Mouse (Mus musculus): ENCODE measurements around the gene Ube2j1. TPM values are rescaled to one million over a fixed set of nuclear protein-coding genes. Genes with fewer than 3 reads are reported as not detected.

Gene Ube2j1
- total and polyA plus RNA-seq, 2 experiments from 2014 or later: 30.9 to 31.2 TPM

GRCm38 (mm10) chr4:33039826-33040225, 8.6 kb downstream of the Ube2j1 start:
- Histone ChIP-seq H3K36me3 (replicated peaks; ENCODE audit: control insufficient read depth, insufficient read depth, low read length) (peaks cover 68% of the 10 kb centered on the region), H3K9ac (replicated peaks; ENCODE audit: low read depth, low read length) (no peak overlapping the region), H3K27ac (ENCODE audit: low read depth) (no peak overlapping the region), H3K4me3 (ENCODE audit: low read depth, low read length) (no peak overlapping the region), H3K27me3 (ENCODE audit: control insufficient read depth, insufficient read depth, low read length) (no peaks in the 10 kb centered on the region), H3K4me2 (ENCODE audit: low read depth, low read length) (no peak overlapping the region), H3K9me3 (replicated peaks; ENCODE audit: control insufficient read depth, low read length) (peaks cover 5% of the 10 kb centered on the region; the same call in 1 of the 2 replicates), H3K4me1 (ENCODE audit: control insufficient read depth, insufficient read depth) (no peaks in the 10 kb centered on the region)
- DNase-seq (ENCODE audit: low spot score) (no peak), ATAC-seq (ENCODE audit: insufficient read depth, low read depth) (no peak)
- WGBS: 79% methylated on average over 4 of the region's 4 CpGs
- TF ChIP-seq EP300 (IDR thresholded peaks at IDR 0.05; ENCODE audit: low read depth) (no peak), CTCF (IDR thresholded peaks at IDR 0.05; ENCODE audit: low read depth) (no peak)

- Histone ChIP-seq H3K4me2 (ENCODE audit: low read depth, low read length) (no peak overlapping the region), H3K4me3 (ENCODE audit: low read depth, low read length) (no peak overlapping the region), H3K36me3 (replicated peaks; ENCODE audit: control insufficient read depth, insufficient read depth, low read length) (peaks cover 81% of the 10 kb centered on the region), H3K27me3 (ENCODE audit: control insufficient read depth, insufficient read depth, low read length) (no peaks in the 10 kb centered on the region), H3K9me3 (replicated peaks; ENCODE audit: control insufficient read depth, low read length) (no peaks in the 10 kb centered on the region), H3K27ac (ENCODE audit: low read depth) (no peak overlapping the region), H3K9ac (replicated peaks; ENCODE audit: low read depth, low read length) (no peak overlapping the region), H3K4me1 (ENCODE audit: control insufficient read depth, insufficient read depth) (no peaks in the 10 kb centered on the region)
- TF ChIP-seq CTCF (IDR thresholded peaks at IDR 0.05; ENCODE audit: low read depth): no peak
- TF ChIP-seq EP300 (IDR thresholded peaks at IDR 0.05; ENCODE audit: low read depth): no peak
- ATAC-seq (ENCODE audit: insufficient read depth, low read depth) (no peak), DNase-seq (ENCODE audit: low spot score) (no peak)
- WGBS: 97% methylated on average over 11 of the region's 11 CpGs
Observed at GRCm38 (mm10) chr4:33049601-33050000, 18.4 kb downstream of the Ube2j1 start.

DNA sequence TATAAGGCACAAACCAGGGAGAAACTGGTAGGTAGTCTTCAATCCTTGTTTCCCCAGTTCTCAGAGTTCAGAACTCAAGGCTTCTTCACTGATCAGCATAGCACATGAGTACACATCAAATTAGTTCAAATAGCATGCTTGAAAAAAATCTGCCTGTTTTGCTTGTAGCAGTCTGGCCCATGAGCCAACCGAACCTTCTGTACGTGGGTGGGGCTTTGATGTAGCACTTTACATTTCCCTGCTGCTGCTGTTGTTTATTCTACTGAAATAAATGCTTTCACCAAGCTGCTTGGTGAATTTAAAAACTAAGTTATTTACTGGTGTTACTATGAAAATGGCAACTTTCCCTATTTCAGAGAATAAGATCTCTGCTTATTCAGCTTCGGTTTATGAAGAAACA, 20.8 kb downstream of the Ube2j1 start:
- no peaks in the 10 kb centered on the region for H3K27me3 ChIP-seq (ENCODE audit: control insufficient read depth, insufficient read depth, low read length)
- H3K9ac ChIP-seq (replicated peaks; ENCODE audit: low read depth, low read length): no peak overlapping the region
- H3K27ac ChIP-seq (ENCODE audit: low read depth): no peak overlapping the region
- 94% methylated on average over 3 of the region's 3 CpGs for WGBS
- DNase-seq (ENCODE audit: low spot score) (no peak), ATAC-seq (ENCODE audit: insufficient read depth, low read depth) (no peak)
- TF ChIP-seq EP300 (IDR thresholded peaks at IDR 0.05; ENCODE audit: low read depth) (no peak), CTCF (IDR thresholded peaks at IDR 0.05; ENCODE audit: low read depth) (no peak)
- no peaks in the 10 kb centered on the region for H3K4me1 ChIP-seq (ENCODE audit: control insufficient read depth, insufficient read depth)
- H3K4me2 ChIP-seq (ENCODE audit: low read depth, low read length): no peak overlapping the region
- H3K36me3 ChIP-seq (replicated peaks; ENCODE audit: control insufficient read depth, insufficient read depth, low read length): peaks cover 57% of the 10 kb centered on the region
- no peak overlapping the region for H3K4me3 ChIP-seq (ENCODE audit: low read depth, low read length)
- H3K9me3 ChIP-seq (replicated peaks; ENCODE audit: control insufficient read depth, low read length): no peaks in the 10 kb centered on the region

- no peaks in the 10 kb centered on the region for H3K4me1 ChIP-seq (ENCODE audit: control insufficient read depth, insufficient read depth)
- ATAC-seq (ENCODE audit: insufficient read depth, low read depth) (no peak), DNase-seq (ENCODE audit: low spot score) (no peak)
- TF ChIP-seq EP300 (IDR thresholded peaks at IDR 0.05; ENCODE audit: low read depth): no peak
- no peak for TF ChIP-seq CTCF (IDR thresholded peaks at IDR 0.05; ENCODE audit: low read depth)
- H3K4me2 ChIP-seq (ENCODE audit: low read depth, low read length): no peak overlapping the region
- H3K36me3 ChIP-seq (replicated peaks; ENCODE audit: control insufficient read depth, insufficient read depth, low read length): peaks cover 56% of the 10 kb centered on the region
- H3K4me3 ChIP-seq (ENCODE audit: low read depth, low read length): no peak overlapping the region
- 91% methylated on average over 5 of the region's 5 CpGs for WGBS
- H3K9me3 ChIP-seq (replicated peaks; ENCODE audit: control insufficient read depth, low read length): no peaks in the 10 kb centered on the region
- no peaks in the 10 kb centered on the region for H3K27me3 ChIP-seq (ENCODE audit: control insufficient read depth, insufficient read depth, low read length)
- H3K9ac ChIP-seq (replicated peaks; ENCODE audit: low read depth, low read length): no peak overlapping the region
- no peak overlapping the region for H3K27ac ChIP-seq (ENCODE audit: low read depth)
Observed at GRCm38 (mm10) chr4:33052650-33053049, 21.4 kb downstream of the Ube2j1 start.

DNA sequence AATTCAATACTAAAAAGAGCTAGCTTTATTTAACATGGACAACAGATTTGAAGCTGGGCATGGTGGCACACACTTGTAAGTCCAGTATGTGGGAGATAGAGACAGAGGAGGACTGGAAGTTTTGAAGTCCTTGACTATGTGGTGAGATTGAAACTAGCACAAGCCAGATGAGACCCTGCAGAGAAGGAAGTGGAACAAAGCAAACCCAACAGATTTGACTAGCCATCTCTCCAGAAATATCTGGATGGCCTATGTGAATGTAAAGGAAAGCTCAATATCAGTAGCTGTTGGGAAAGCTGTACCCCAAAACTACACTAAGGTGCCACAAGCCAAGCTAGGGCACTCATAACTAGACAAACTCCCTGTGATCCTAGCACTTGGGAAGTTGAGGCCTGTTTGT, 23.2 kb downstream of the Ube2j1 start:
- ATAC-seq (ENCODE audit: insufficient read depth, low read depth) (no peak), DNase-seq (ENCODE audit: low spot score) (no peak)
- Histone ChIP-seq H3K4me1 (ENCODE audit: control insufficient read depth, insufficient read depth) (peaks cover 4% of the 10 kb centered on the region; the same call in 1 of the 2 replicates), H3K4me3 (ENCODE audit: low read depth, low read length) (no peak overlapping the region), H3K27me3 (ENCODE audit: control insufficient read depth, insufficient read depth, low read length) (no peaks in the 10 kb centered on the region), H3K9ac (replicated peaks; ENCODE audit: low read depth, low read length) (no peak overlapping the region), H3K4me2 (ENCODE audit: low read depth, low read length) (no peak overlapping the region), H3K27ac (ENCODE audit: low read depth) (no peak overlapping the region), H3K36me3 (replicated peaks; ENCODE audit: control insufficient read depth, insufficient read depth, low read length) (peaks cover 40% of the 10 kb centered on the region), H3K9me3 (replicated peaks; ENCODE audit: control insufficient read depth, low read length) (no peaks in the 10 kb centered on the region)
- no peak for TF ChIP-seq EP300 (IDR thresholded peaks at IDR 0.05; ENCODE audit: low read depth)
- TF ChIP-seq CTCF (IDR thresholded peaks at IDR 0.05; ENCODE audit: low read depth): no peak

- no peaks in the 10 kb centered on the region for H3K27me3 ChIP-seq (ENCODE audit: control insufficient read depth, insufficient read depth, low read length)
- DNase-seq (ENCODE audit: low spot score): no peak
- TF ChIP-seq EP300 (IDR thresholded peaks at IDR 0.05; ENCODE audit: low read depth) (no peak), CTCF (IDR thresholded peaks at IDR 0.05; ENCODE audit: low read depth) (no peak)
- 70% methylated on average over 1 of the region's 1 CpGs for WGBS
- peaks cover 8% of the 10 kb centered on the region for H3K4me1 ChIP-seq (ENCODE audit: control insufficient read depth, insufficient read depth)
- H3K4me2 ChIP-seq (ENCODE audit: low read depth, low read length): no peak overlapping the region
- peaks cover 25% of the 10 kb centered on the region for H3K36me3 ChIP-seq (replicated peaks; ENCODE audit: control insufficient read depth, insufficient read depth, low read length)
- H3K9ac ChIP-seq (replicated peaks; ENCODE audit: low read depth, low read length): no peak overlapping the region
- H3K9me3 ChIP-seq (replicated peaks; ENCODE audit: control insufficient read depth, low read length): no peaks in the 10 kb centered on the region
- no peak overlapping the region for H3K4me3 ChIP-seq (ENCODE audit: low read depth, low read length)
- H3K27ac ChIP-seq (ENCODE audit: low read depth): no peak overlapping the region
- ATAC-seq (ENCODE audit: insufficient read depth, low read depth): no peak
Observed at GRCm38 (mm10) chr4:33056317-33056716, 25.1 kb downstream of the Ube2j1 start.
